Mouse (Mus musculus) forebrain, embryonic 13.5 days (tissue): Measurements from ENCODE around the gene Mki67. TPM values are rescaled to one million over a fixed set of nuclear protein-coding genes. Genes with fewer than 3 reads are reported as not detected.
A peak's percentile ranks its signal among the peaks of the same experiment; 100 is the strongest.
"Not testable (repeated sequence)": the region's sequence is repeated elsewhere in the genome, so short reads cannot be mapped to it uniquely, and the experiment has no call there.

Source experiments
- ATAC-seq: fragments of 200-750 bp; cut with Nextera tagmentation; 2 replicates; pipeline ENCODE4 v1.8.0; 2017
- H3K27ac ChIP-seq: fragments of 300-500 bp; sonication (generic); 2 replicates; pipeline ENCODE4 v1.5.1; 2015; ENCODE audit warnings: inconsistent platforms, mild to moderate bottlenecking, moderate library complexity
- H3K27me3 ChIP-seq: fragments of 300-500 bp; sonication (generic); 2 replicates; pipeline ENCODE4 v1.6.1; 2015; ENCODE audit warnings: mild to moderate bottlenecking, inconsistent platforms
- H3K36me3 ChIP-seq: fragments of 300-500 bp; sonication (generic); 2 replicates; pipeline ENCODE4 v1.6.1; 2015; ENCODE audit warnings: mild to moderate bottlenecking, inconsistent platforms; ENCODE audit not compliant: poor library complexity, severe bottlenecking
- H3K4me1 ChIP-seq: fragments of 300-500 bp; sonication (generic); 2 replicates; pipeline ENCODE4 v1.6.1; 2015; ENCODE audit warnings: inconsistent platforms
- H3K4me2 ChIP-seq: fragments of 300-500 bp; sonication (generic); 2 replicates; pipeline ENCODE4 v1.6.1; 2015; ENCODE audit warnings: inconsistent platforms, mild to moderate bottlenecking, moderate library complexity
- H3K4me3 ChIP-seq: fragments of 300-500 bp; sonication (generic); 2 replicates; pipeline ENCODE4 v1.5.1; 2015; ENCODE audit warnings: mild to moderate bottlenecking, inconsistent platforms
- H3K9ac ChIP-seq: fragments of 300-500 bp; sonication (generic); 2 replicates; pipeline ENCODE4 v1.6.1; 2015; ENCODE audit warnings: mild to moderate bottlenecking, inconsistent platforms
- H3K9me3 ChIP-seq: fragments of 300-500 bp; sonication (generic); replicated peaks from 2 replicates; pipeline ENCODE4 v1.6.1; 2016; ENCODE audit warnings: inconsistent platforms
- WGBS: fragments of 180-500 bp; shearing (Covaris S2); methylation state at CpG from one replicate; pipeline ENCODE4 v1.1.7; 2015; 5-methylcytosine and 5-hydroxymethylcytosine counted together
- polyA plus RNA-seq: library from polyadenylated mRNA; unstranded; fragments of >200 nt; fragmentation: Nextera tagmentation; extraction: Ambion mirVana; gene quantifications from 2 replicates; pipeline ENCODE4 v1.2.1, GENCODE M21; 2015

The Mki67 gene
- polyA plus RNA-seq, 1 experiment from 2014 or later, result 40.9 TPM

DNA sequence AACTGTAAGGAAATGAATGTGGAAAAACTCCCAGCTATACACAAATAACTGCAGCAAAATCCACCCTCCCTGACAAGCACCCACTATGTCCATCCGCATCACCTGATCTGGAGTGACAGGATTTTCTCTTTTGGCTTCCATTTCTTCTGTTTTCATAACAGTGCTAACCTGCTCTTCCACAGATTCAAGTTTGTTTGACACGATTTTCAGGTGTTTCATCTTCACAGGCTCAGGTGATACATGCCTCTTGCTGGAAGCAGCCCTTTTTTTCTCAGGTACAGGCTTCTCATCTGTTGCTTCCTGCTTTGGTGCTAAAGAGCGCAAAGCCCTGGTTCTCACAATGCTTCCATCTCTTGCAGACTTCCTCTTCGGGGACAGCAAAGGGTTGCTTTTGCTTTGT is 22.0 kb downstream of the Mki67 start:
- Histone ChIP-seq H3K9me3 (no peaks in the 10 kb centered on the region), H3K4me2 (no peak overlapping the region), H3K27me3 (no peaks in the 10 kb centered on the region), H3K4me1 (no peaks in the 10 kb centered on the region), H3K36me3 (peaks cover 96% of the 10 kb centered on the region), H3K4me3 (no peak overlapping the region), H3K9ac (no peak overlapping the region), H3K27ac (no peak overlapping the region)
- WGBS, result 93% methylated on average over 4 of the region's 4 CpGs
- ATAC-seq, result no peak

DNA sequence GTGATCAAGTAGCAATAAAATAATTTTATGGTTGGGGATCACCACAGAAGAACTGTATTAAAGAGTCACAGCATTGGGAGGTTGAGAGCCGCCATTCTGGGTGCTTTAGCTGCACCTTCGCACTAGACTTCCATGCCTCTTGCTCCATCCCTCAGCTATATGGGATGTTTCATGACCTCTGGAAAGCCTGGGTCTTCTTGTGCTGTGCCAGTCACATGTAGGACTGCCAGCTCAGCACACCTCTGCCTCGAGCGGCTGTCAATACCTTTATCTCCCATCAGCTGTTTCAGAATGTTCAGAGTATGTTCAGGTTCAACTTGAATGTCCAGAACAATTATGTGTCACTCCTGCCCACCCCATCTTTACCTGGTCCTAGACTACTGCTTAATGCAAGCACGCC is 24.2 kb downstream of the Mki67 start:
- no peaks in the 10 kb centered on the region for H3K9me3 ChIP-seq
- H3K4me3 ChIP-seq, result no peak overlapping the region
- H3K27ac ChIP-seq, result no peak overlapping the region
- WGBS, result 96% methylated on average over 5 of the region's 5 CpGs
- peaks cover 96% of the 10 kb centered on the region for H3K36me3 ChIP-seq
- no peak for ATAC-seq
- no peaks in the 10 kb centered on the region for H3K4me1 ChIP-seq
- no peak overlapping the region for H3K9ac ChIP-seq
- no peaks in the 10 kb centered on the region for H3K27me3 ChIP-seq
- H3K4me2 ChIP-seq, result no peak overlapping the region

DNA sequence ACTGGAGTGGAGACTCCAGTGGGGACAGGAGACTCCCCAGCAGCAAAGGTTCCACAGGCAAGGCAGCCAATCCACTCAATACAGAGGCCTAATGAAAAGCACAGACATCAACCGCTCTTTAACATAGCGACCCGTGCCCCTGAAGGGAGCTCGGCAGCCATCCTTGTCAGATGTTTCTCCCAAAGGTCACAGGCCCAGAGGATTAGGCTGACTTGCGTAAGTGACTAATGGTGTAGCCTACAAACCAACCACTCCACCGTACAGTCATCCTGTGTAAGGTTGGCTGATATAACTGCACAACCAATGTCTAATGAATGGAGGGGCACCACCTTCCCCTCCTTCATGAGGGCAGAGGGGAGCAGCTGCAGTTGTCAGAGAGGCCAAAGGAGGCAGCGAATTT is 26.8 kb downstream of the Mki67 start:
- peaks cover 91% of the 10 kb centered on the region for H3K36me3 ChIP-seq
- H3K9ac ChIP-seq, result no peak overlapping the region
- H3K27ac ChIP-seq, result no peak overlapping the region
- H3K27me3 ChIP-seq, result no peaks in the 10 kb centered on the region
- no peaks in the 10 kb centered on the region for H3K4me1 ChIP-seq
- no peaks in the 10 kb centered on the region for H3K9me3 ChIP-seq
- H3K4me3 ChIP-seq, result no peak overlapping the region
- no peak for ATAC-seq
- no peak overlapping the region for H3K4me2 ChIP-seq
- 94% methylated on average over 7 of the region's 7 CpGs for WGBS

DNA sequence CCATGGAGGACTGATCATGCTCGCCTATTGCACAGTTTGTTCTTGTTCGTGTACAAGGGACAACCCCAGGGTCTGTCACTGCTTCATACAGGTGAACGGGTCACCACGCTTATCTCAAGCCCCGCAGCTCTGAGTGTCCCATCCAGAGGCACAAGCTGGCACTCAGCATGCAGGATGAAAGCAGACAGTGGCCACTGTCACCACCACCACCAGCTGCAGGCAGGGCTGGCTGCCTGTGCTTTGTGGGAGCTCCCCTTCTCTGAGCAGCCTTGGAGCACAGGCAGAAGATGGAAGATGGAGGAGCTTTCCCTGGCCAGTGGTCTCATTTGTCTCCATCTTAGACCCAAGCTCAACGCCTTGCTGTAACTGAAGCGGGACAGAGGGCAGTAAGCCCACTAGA is 31.2 kb downstream of the Mki67 start:
- 88% methylated on average over 7 of the region's 7 CpGs for WGBS
- Histone ChIP-seq H3K9ac (no peak overlapping the region), H3K4me3 (no peak overlapping the region), H3K36me3 (peaks cover 51% of the 10 kb centered on the region), H3K27me3 (no peaks in the 10 kb centered on the region), H3K4me1 (no peaks in the 10 kb centered on the region), H3K27ac (no peak overlapping the region), H3K9me3 (no peaks in the 10 kb centered on the region), H3K4me2 (no peak overlapping the region)
- ATAC-seq, result no peak

DNA sequence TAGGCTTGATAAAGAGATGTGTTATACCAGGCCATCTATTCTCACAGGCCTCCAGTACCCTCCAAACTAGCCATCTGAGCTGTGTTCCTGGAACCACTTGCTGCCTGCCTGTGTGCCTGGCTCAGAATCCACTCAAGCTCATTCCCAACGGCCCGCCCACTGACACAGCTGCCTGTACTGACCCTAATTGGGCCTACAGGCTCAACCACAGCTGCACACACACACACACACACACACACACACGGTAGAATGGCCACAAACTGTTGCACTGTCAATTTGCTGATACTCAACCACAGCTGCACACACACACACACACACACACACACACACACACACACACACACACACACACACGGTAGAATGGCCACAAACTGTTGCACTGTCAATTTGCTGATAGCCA is 32.1 kb downstream of the Mki67 start:
- not testable (repeated sequence) for H3K4me1 ChIP-seq, H3K9me3 ChIP-seq, H3K9ac ChIP-seq, H3K4me2 ChIP-seq, ATAC-seq, H3K27me3 ChIP-seq, H3K4me3 ChIP-seq, H3K27ac ChIP-seq
- peaks cover 42% of the 10 kb centered on the region for H3K36me3 ChIP-seq
- WGBS, result 72% methylated on average over 4 of the region's 4 CpGs

DNA sequence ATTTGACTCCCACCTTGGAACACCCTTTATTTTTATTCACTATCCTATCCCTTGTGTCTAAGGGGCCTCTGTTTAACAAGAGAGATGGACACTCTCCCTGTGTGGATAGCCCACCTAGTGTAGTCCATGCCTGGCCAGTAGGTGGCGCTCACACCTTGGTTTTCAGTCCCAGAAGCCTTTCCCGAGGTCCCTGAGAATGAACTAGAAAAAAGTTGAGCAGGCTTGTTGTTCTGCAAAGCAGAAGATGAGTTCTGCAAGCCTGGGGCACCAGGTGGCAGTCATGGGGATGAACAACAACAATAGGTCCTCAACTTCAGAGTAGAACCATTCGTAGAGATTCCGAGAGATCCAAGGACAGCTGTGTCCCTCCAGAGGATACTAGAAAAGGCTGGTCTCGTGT is 35.8 kb downstream of the Mki67 start:
- Histone ChIP-seq H3K27me3 (no peaks in the 10 kb centered on the region), H3K27ac (no peak overlapping the region), H3K9me3 (no peaks in the 10 kb centered on the region), H3K4me2 (no peak overlapping the region), H3K4me3 (no peak overlapping the region), H3K36me3 (peaks cover 6% of the 10 kb centered on the region), H3K9ac (no peak overlapping the region), H3K4me1 (no peaks in the 10 kb centered on the region)
- no peak for ATAC-seq
- 69% methylated on average over 5 of the region's 5 CpGs for WGBS

DNA sequence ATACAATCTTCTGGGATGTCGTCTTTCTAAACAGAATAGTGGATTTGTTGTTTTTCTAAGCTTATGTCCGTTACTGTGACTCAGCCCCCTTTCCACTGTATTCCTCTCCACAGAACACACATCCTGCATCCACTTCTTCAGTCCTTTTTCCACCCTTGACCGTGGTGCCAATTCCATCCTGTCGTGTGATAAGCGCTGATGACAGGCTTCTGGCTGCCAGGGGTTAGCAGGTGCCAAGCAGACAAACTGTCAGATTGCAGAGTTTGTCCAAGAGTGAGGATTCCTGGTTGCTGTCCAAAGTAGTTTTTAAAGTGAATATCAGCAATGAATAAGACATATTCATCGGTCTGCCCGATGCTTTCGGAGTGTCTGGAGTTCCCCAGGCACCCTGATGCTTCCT is 39.4 kb downstream of the Mki67 start:
- Histone ChIP-seq H3K27me3 (no peaks in the 10 kb centered on the region), H3K36me3 (no peaks in the 10 kb centered on the region), H3K27ac (no peak overlapping the region), H3K9me3 (no peaks in the 10 kb centered on the region), H3K4me2 (no peak overlapping the region), H3K4me3 (no peak overlapping the region), H3K4me1 (no peaks in the 10 kb centered on the region), H3K9ac (no peak overlapping the region)
- WGBS, result 83% methylated on average over 8 of the region's 8 CpGs
- no peak for ATAC-seq

DNA sequence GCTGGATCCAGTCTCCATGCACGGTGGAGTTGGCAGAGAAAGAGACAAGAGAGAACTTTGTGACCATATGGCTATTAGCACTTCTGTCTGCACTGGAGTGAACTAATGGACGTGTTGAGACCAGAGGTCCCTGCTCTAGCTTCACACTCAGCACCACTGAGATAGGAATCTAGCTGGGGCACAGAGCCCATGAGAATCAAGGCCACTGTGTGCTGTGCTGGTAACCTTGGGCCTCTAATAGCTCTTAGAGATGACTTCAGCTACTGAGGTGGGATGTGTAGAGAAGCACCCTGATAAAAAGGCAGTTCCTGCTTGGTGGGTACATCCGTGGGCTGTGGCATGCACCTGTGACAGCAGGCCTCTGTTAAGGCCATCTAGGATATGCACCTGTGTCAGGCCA is 42.6 kb downstream of the Mki67 start:
- H3K27ac ChIP-seq, result no peak overlapping the region
- H3K27me3 ChIP-seq, result no peaks in the 10 kb centered on the region
- H3K4me3 ChIP-seq, result no peak overlapping the region
- H3K4me2 ChIP-seq, result no peak overlapping the region
- no peak for ATAC-seq
- H3K4me1 ChIP-seq, result no peaks in the 10 kb centered on the region
- H3K36me3 ChIP-seq, result no peaks in the 10 kb centered on the region
- H3K9ac ChIP-seq, result no peak overlapping the region
- 63% methylated on average over 3 of the region's 3 CpGs for WGBS
- no peaks in the 10 kb centered on the region for H3K9me3 ChIP-seq

DNA sequence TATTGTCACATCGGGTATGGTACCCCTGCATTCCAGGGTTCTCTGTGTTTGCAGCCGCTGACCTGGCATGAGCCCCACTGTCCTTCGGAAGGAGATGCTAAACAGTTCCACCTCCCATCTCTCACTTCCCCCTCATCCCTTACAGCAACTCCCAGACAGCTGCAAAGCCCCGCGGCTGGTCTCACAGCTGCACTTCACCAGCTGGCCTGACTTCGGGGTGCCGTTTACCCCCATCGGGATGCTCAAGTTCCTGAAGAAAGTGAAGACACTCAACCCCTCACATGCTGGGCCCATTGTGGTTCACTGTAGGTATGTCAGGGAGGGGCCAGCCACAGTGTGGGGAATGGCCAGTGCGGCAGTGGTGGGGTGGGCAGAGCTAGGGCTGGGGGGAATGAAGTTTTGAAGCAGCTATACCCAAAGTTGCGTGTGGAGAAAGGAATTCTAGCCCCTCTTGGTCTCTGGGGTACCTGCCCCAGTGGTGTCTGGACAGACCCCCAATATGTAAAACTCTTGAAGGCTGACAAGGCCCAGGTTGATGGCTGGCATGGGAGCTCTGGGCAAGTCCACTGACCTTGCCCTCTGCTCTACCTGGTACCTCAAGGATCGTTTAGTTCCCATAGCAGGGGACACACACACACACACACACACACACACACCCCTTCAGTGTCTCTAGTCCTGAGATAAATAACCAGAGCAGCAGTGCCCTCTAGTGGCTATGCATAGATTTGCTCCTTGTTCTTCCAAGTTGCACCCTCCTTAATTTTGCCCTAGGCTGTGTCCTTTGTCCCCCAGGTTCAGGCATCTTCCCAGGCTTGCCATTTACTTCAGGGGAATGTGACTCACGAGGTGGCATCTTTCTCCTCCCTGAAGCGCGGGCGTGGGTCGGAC is 47.1 kb downstream of the Mki67 start:
- 45% methylated on average over 16 of the region's 16 CpGs for whole genome bisulfite sequencing
- Histone ChIP-seq H3K27me3 (no peaks in the 10 kb centered on the region), H3K9me3 (no peaks in the 10 kb centered on the region), H3K4me1 (no peaks in the 10 kb centered on the region), H3K9ac (no peak overlapping the region), H3K27ac (no peak overlapping the region), H3K36me3 (no peaks in the 10 kb centered on the region), H3K4me2 (no peak overlapping the region), H3K4me3 (no peak overlapping the region)
- peak; percentile 75 for ATAC-seq

DNA sequence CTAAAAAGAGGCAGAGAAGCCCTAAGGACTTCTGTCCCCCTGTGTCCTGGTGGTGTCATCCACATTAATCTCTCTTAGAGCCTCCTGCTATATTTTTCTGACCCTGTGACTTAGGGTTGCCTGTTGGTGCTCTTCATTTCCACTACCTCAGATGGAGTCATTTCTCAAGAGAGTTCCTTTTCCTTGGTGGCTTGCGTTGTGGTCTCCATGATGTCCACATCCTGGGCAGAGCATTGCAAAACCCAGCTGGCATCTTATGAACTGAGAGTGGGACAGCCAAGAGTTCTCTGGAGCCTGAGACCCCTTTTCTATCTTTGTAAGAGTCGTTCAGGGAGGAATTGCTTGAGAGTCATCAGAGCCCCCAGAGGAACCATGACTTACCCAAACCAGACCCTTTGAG is 49.8 kb downstream of the Mki67 start:
- no peaks in the 10 kb centered on the region for H3K27me3 ChIP-seq
- no peaks in the 10 kb centered on the region for H3K4me1 ChIP-seq
- H3K4me3 ChIP-seq, result no peak overlapping the region
- no peak overlapping the region for H3K27ac ChIP-seq
- H3K9me3 ChIP-seq, result no peaks in the 10 kb centered on the region
- no peak for ATAC-seq
- no peak overlapping the region for H3K9ac ChIP-seq
- H3K4me2 ChIP-seq, result no peak overlapping the region
- H3K36me3 ChIP-seq, result no peaks in the 10 kb centered on the region
- 90% methylated on average over 2 of the region's 2 CpGs for WGBS

DNA sequence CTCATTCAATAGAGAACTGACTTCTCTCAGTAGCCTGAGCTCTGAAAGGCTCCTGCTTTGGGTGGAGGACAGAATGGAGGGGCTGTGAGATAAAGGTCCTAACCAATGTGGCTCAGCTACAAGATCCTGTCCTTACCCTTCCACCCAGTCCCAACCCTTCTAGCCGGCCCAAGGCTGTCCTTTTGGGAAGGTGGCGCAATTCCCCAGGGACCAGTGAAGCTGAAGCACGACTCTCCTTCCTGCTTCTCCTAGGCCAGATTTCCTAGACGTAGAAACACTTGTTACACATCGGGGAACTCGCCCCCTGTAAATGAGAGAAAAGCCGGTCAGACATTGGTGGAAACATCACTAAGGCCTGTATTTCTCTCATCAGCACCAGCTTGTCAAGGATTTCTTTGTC is 52.0 kb downstream of the Mki67 start:
- Histone ChIP-seq H3K27me3 (no peaks in the 10 kb centered on the region), H3K9me3 (no peaks in the 10 kb centered on the region), H3K4me3 (no peak overlapping the region), H3K4me1 (no peaks in the 10 kb centered on the region), H3K9ac (no peak overlapping the region), H3K4me2 (no peak overlapping the region), H3K36me3 (no peaks in the 10 kb centered on the region), H3K27ac (no peak overlapping the region)
- no peak for ATAC-seq
- WGBS, result 80% methylated on average over 7 of the region's 7 CpGs

DNA sequence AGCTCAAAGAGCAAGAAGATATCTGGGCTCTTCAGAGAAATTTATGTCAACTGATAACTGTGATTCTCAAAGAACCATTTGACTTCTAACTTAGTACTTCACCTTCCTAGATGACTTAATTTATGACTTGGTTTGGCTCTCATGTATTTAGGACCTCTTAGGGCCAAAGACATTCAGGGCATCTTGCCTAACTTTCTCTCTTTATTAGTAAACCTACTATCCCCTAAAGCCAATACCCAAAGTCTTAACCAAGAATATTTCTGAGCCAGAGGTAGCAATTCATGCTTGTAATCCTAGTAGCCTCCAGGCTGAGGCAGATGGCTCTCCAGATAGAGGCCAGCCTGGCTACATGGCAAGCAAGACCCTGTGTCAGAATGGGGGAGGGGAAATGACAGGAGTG is 55.8 kb downstream of the Mki67 start:
- Histone ChIP-seq H3K27ac (no peak overlapping the region), H3K4me1 (no peaks in the 10 kb centered on the region), H3K36me3 (no peaks in the 10 kb centered on the region), H3K9ac (no peak overlapping the region), H3K4me2 (no peak overlapping the region), H3K27me3 (no peaks in the 10 kb centered on the region), H3K4me3 (no peak overlapping the region), H3K9me3 (no peaks in the 10 kb centered on the region)
- no peak for ATAC-seq

DNA sequence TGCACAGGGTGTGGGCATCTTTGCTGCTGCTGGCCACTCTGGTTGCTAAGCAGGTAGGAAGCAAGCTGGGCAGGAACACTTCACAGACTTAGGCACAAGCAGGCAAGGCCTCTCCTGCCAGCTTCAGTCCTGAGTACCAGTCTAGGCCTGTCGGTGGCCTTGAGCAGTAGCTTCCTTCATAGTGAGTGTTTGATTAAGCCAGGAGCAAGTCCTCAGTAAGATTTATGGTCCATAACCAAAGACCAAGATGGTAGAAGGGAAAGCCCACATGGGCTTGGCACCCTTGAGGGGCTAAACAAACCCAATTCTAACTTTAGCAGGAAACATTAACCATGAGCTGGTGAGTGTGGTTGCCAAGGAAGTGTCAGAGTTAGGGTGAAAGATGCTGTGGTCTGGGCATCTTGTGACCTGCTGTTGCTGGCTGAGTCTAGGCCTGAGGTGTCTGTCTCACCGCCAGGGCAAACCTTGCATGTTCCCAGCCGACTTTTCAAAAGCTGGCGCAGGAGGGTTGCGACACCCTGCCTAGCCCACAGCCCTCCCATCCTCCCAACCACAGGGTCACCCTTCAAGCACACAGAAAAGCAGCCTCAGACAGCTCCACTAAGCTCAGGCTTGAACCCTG is 56.7 kb downstream of the Mki67 start:
- no peaks in the 10 kb centered on the region for H3K4me1 ChIP-seq
- H3K4me3 ChIP-seq, result no peak overlapping the region
- no peak for ATAC-seq
- H3K4me2 ChIP-seq, result no peak overlapping the region
- H3K36me3 ChIP-seq, result no peaks in the 10 kb centered on the region
- no peak overlapping the region for H3K9ac ChIP-seq
- no peaks in the 10 kb centered on the region for H3K9me3 ChIP-seq
- no peaks in the 10 kb centered on the region for H3K27me3 ChIP-seq
- 97% methylated on average over 5 of the region's 5 CpGs for WGBS
- H3K27ac ChIP-seq, result no peak overlapping the region
